ENCODE assay signal across 8 mouse cellular contexts in the genomic region with DNA sequence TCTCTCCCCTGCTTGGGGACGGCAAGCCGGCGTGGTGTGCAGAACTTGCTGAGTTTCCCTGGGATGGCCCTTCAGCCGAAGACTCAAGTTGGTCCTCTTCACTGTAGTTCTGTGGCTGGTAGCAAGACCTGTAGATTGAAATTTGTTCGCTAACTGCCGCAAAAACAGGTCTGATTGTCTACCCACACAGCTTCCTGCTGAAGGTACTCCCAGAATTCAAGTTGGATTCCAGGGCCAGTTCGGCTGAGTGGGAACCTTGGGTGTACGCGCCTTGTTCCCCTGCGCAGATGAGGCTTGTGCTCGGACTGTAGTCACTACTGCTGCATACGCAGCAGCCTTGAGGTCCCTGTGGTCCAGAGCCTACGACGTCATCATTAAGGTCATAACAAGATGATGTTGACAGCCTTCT. TPM values are rescaled to one million over a fixed set of nuclear protein-coding genes. Genes with fewer than 3 reads are reported as not detected.
DNase-seq lines count a peak whose midpoint lies in the region; ATAC-seq and TF ChIP-seq lines count a peak whose summit lies in the region.

No protein-coding gene starts in this region.

- H3K4me1 ChIP-seq in intestine, postnatal 0 days (replicated peaks; ENCODE audit: control insufficient read depth, insufficient read depth, low read length): no peaks in the 10 kb centered on the region; the same call in 1 of the 2 replicates
- 0 out of 2 replicates have a peak, but pooled peaks cover 6% of the 10 kb centered on the region for H3K4me1 ChIP-seq in lung, embryonic 14.5 days (ENCODE audit: insufficient read depth)
- H3K4me1 ChIP-seq in neural tube, embryonic 14.5 days (ENCODE audit: control insufficient read depth, insufficient read depth, low read length): peaks cover 6% of the 10 kb centered on the region; the same call in 1 of the 2 replicates

- no peak for TF ChIP-seq CTCF in intestine, postnatal 0 days (IDR thresholded peaks at IDR 0.05; ENCODE audit: low read depth)
- TF ChIP-seq CTCF in lung, embryonic 14.5 days (IDR thresholded peaks at IDR 0.05; ENCODE audit: low read depth): no peak

- H3K4me3 ChIP-seq in intestine, postnatal 0 days (ENCODE audit: low read depth, low read length): peak overlapping the region; percentile 67
- peak overlapping the region; percentile 72 for H3K4me3 ChIP-seq in lung, embryonic 14.5 days (ENCODE audit: low read depth, low read length)
- H3K4me3 ChIP-seq in neural tube, embryonic 14.5 days (ENCODE audit: low read depth, low read length): peak overlapping the region; percentile 74

- ATAC-seq in common myeloid progenitor, adult 5-6 weeks (replicated peaks; ENCODE audit: low read depth, poor library complexity, severe bottlenecking): peak; percentile 33; the same call in 1 of the 2 replicates
- peak; percentile 49 for ATAC-seq in granulocyte monocyte progenitor cell, adult 5-6 weeks (replicated peaks; ENCODE audit: poor library complexity, severe bottlenecking)
- ATAC-seq in intestine, postnatal 0 days: no peak
- ATAC-seq in lung, embryonic 14.5 days (ENCODE audit: insufficient read depth): peak; percentile 44; the same call in 1 of the 2 replicates
- peak; percentile 16 for ATAC-seq in neural tube, embryonic 14.5 days (ENCODE audit: low read depth)

- H3K36me3 ChIP-seq in intestine, postnatal 0 days (ENCODE audit: control insufficient read depth, insufficient read depth): peaks cover 2% of the 10 kb centered on the region; the same call in 1 of the 2 replicates
- H3K36me3 ChIP-seq in lung, embryonic 14.5 days (ENCODE audit: insufficient read depth): peaks cover 15% of the 10 kb centered on the region
- H3K36me3 ChIP-seq in neural tube, embryonic 14.5 days (ENCODE audit: control insufficient read depth, insufficient read depth, low read length): no peaks in the 10 kb centered on the region

- H3K4me2 ChIP-seq in intestine, postnatal 0 days (replicated peaks; ENCODE audit: low read depth): peak overlapping the region; percentile 86
- H3K4me2 ChIP-seq in lung, embryonic 14.5 days: peak overlapping the region; percentile 65
- H3K4me2 ChIP-seq in neural tube, embryonic 14.5 days (ENCODE audit: low read depth, low read length): peak overlapping the region; percentile 80

- no peaks in the 10 kb centered on the region for H3K9me3 ChIP-seq in intestine, postnatal 0 days (ENCODE audit: control insufficient read depth)
- no peaks in the 10 kb centered on the region for H3K9me3 ChIP-seq in lung, embryonic 14.5 days (ENCODE audit: low read depth, low read length)
- H3K9me3 ChIP-seq in neural tube, embryonic 14.5 days (ENCODE audit: control insufficient read depth, low read length): no peaks in the 10 kb centered on the region

- DNase-seq in urinary bladder, postnatal 36 days (ENCODE audit: low spot score in 2 of 2): peak; percentile 16 to 52
- DNase-seq in urinary bladder, adult 2 months (ENCODE audit: low spot score): no peak
- peak; percentile 70 for DNase-seq in lung, embryonic 14.5 days
- DNase-seq in thymus, postnatal 25 days: no peak

- under 1% methylated on average over 14 of the region's 14 CpGs for WGBS in intestine, postnatal 0 days
- WGBS in lung, embryonic 14.5 days: 0% methylated on average over 14 of the region's 14 CpGs
- WGBS in neural tube, embryonic 14.5 days: 1% methylated on average over 14 of the region's 14 CpGs

- H3K27ac ChIP-seq in intestine, postnatal 0 days (ENCODE audit: low read depth, low read length): peak overlapping the region; percentile 80
- H3K27ac ChIP-seq in lung, embryonic 14.5 days (ENCODE audit: low read depth): peak overlapping the region; percentile 79
- H3K27ac ChIP-seq in neural tube, embryonic 14.5 days (ENCODE audit: low read depth, low read length): 0 out of 2 replicates have a peak overlapping the region, but pooled peaks have one; percentile 28

- H3K9ac ChIP-seq in intestine, postnatal 0 days (ENCODE audit: low read depth, low read length): peak overlapping the region; percentile 60
- peak overlapping the region; percentile 81 for H3K9ac ChIP-seq in lung, embryonic 14.5 days
- peak overlapping the region; percentile 72 for H3K9ac ChIP-seq in neural tube, embryonic 14.5 days (replicated peaks; ENCODE audit: low read depth, low read length)

- no peaks in the 10 kb centered on the region for H3K27me3 ChIP-seq in intestine, postnatal 0 days (replicated peaks; ENCODE audit: control insufficient read depth, insufficient read depth, low read length)
- no peaks in the 10 kb centered on the region for H3K27me3 ChIP-seq in lung, embryonic 14.5 days (ENCODE audit: insufficient read depth, low read length)
- no peaks in the 10 kb centered on the region for H3K27me3 ChIP-seq in neural tube, embryonic 14.5 days (ENCODE audit: control insufficient read depth, insufficient read depth, low read length)

RNA-seq across cellular contexts. Expression of a gene that starts 0.6 kb away (rescaled TPM):
- polyA plus RNA-seq in urinary bladder, adult 2 months (2012; rRNA removed): 298 and 359 TPM in 2 replicates
- 172 and 173 TPM in 2 replicates for total RNA-seq in common myeloid progenitor, adult 5-6 weeks (2017)
- total RNA-seq in granulocyte monocyte progenitor cell, adult 5-6 weeks (2014; fragmentation: Nextera tagmentation): 77.3 and 83.0 TPM in 2 replicates
- total RNA-seq in granulocyte monocyte progenitor cell, adult 5-6 weeks (2017): 114 and 119 TPM in 2 replicates
- 32.8 and 36.5 TPM in 2 replicates for polyA plus RNA-seq in intestine, postnatal 0 days (2015; fragmentation: Nextera tagmentation; extraction: Ambion mirVana)
- 145 and 156 TPM in 2 replicates for polyA plus RNA-seq in lung, embryonic 14.5 days (2014; fragmentation: Nextera tagmentation; extraction: Ambion mirVana)
- polyA plus RNA-seq in neural tube, embryonic 14.5 days (2014; fragmentation: Nextera tagmentation; extraction: Ambion mirVana): 13.0 and 21.7 TPM in 2 replicates

Comparison
In these comparisons a context has a peak if more than half of its experiments do, and no peak if none do; other contexts are left out.
1. DNase-seq: peak in urinary bladder, postnatal 36 days (2 of 2) and lung, embryonic 14.5 days (single experiment); none in urinary bladder, adult 2 months (single experiment) and thymus, postnatal 25 days (single experiment).
2. H3K27ac ChIP-seq: peak in every context shown above with its lines; median percentile 80 in intestine, postnatal 0 days; 79 in lung, embryonic 14.5 days; 28 in neural tube, embryonic 14.5 days.
3. Peak in every context shown above with its lines, with median percentiles within 50 percentile points of each other: H3K4me2 ChIP-seq, H3K4me3 ChIP-seq and H3K9ac ChIP-seq.